Mouse (Mus musculus): ENCODE measurements around the gene Mrtfb.

DNA sequence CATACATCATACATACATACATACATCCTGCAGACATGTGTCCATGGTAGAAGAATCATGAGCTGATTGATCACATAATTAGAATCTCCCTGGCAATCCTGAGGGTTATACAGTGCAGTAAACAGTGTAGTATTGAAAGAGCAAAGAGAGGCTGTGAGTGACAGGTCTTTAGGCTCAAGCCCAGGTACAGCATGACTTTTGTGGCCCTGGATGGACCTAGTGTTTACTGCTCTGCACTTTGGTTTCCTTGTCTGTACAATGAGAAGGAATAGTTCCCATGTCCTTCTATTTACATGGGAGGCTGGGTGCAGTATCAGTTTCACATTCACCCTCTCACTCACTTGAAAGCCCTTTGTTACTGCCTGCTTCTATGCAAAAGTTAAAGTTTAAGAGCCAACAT is 103.9 kb downstream of the Mrtfb start:
- TF ChIP-seq CTCF (IDR thresholded peaks at IDR 0.05), result no peak
- no peak for TF ChIP-seq EP300 (IDR thresholded peaks at IDR 0.05)

Measured in lung, postnatal 0 days (tissue).